Mouse (Mus musculus) kidney, postnatal 0 days (tissue): ENCODE data around the gene Batf3. TPM values are rescaled to one million over a fixed set of nuclear protein-coding genes. Genes with fewer than 3 reads are reported as not detected.
A peak's percentile ranks its signal among the peaks of the same experiment; 100 is the strongest.

ENCODE experiments used
- ATAC-seq: fragments of 200-750 bp; cut with Nextera tagmentation; replicated peaks from 2 replicates; pipeline ENCODE4 v1.8.0; 2017; ENCODE audit warnings: low read depth, moderate number of reproducible peaks, moderate TSS enrichment, moderate library complexity; ENCODE audit not compliant: low FRiP score
- DNase-seq: peaks from one replicate; pipeline ENCODE4 v3.0.0-alpha.2; 2016; ENCODE audit warnings: low spot score
- H3K27ac ChIP-seq: fragments of 300-500 bp; sonication (generic); 2 replicates; pipeline ENCODE4 v1.5.1; 2014; ENCODE audit warnings: mild to moderate bottlenecking
- H3K27me3 ChIP-seq: fragments of 300-500 bp; sonication (generic); 2 replicates; pipeline ENCODE4 v1.6.1; 2014; ENCODE audit warnings: low read length, mixed read lengths; ENCODE audit not compliant: insufficient read depth
- H3K36me3 ChIP-seq: fragments of 300-500 bp; sonication (generic); 2 replicates; pipeline ENCODE4 v1.6.1; 2014; ENCODE audit warnings: low read length, mixed read lengths; ENCODE audit not compliant: insufficient read depth
- H3K4me1 ChIP-seq: fragments of 300-500 bp; sonication (generic); replicated peaks from 2 replicates; pipeline ENCODE4 v1.6.1; 2014; ENCODE audit warnings: antibody characterized with exemption, low read length, mixed read lengths; ENCODE audit not compliant: insufficient read depth
- H3K4me2 ChIP-seq: fragments of 300-500 bp; sonication (generic); 2 replicates; pipeline ENCODE4 v1.6.1; 2014; ENCODE audit warnings: mild to moderate bottlenecking, low read length, moderate library complexity, mixed read lengths
- H3K4me3 ChIP-seq: fragments of 300-500 bp; sonication (generic); replicated peaks from 2 replicates; pipeline ENCODE4 v1.5.1; 2014; ENCODE audit warnings: low read depth, low read length
- H3K9ac ChIP-seq: fragments of 300-500 bp; sonication (generic); 2 replicates; pipeline ENCODE4 v1.6.1; 2014; ENCODE audit warnings: low read depth, low read length
- H3K9me3 ChIP-seq: fragments of 300-500 bp; sonication (generic); replicated peaks from 2 replicates; pipeline ENCODE4 v1.6.1; 2016; ENCODE audit warnings: low read length, inconsistent platforms, mixed read lengths
- CTCF ChIP-seq: IDR thresholded peaks from 2 replicates; pipeline ENCODE4 v1.5.1; 2016; ENCODE audit warnings: antibody characterized with exemption, low read depth, mild to moderate bottlenecking, moderate library complexity
- WGBS: fragments of 180-500 bp; shearing (Covaris S2); extraction: QIAGEN DNeasy Blood & Tissue Kit; methylation state at CpG from one replicate; pipeline ENCODE4 v1.1.7; 2014; 5-methylcytosine and 5-hydroxymethylcytosine counted together
- polyA plus RNA-seq: library from polyadenylated mRNA; unstranded; fragments of >200 nt; fragmentation: Nextera tagmentation; extraction: Ambion mirVana; gene quantifications from 2 replicates; pipeline ENCODE4 v1.2.1, GENCODE M21; 2015

Gene Batf3
- polyA plus RNA-seq, 1 experiment from 2014 or later: 10.5 TPM

DNA sequence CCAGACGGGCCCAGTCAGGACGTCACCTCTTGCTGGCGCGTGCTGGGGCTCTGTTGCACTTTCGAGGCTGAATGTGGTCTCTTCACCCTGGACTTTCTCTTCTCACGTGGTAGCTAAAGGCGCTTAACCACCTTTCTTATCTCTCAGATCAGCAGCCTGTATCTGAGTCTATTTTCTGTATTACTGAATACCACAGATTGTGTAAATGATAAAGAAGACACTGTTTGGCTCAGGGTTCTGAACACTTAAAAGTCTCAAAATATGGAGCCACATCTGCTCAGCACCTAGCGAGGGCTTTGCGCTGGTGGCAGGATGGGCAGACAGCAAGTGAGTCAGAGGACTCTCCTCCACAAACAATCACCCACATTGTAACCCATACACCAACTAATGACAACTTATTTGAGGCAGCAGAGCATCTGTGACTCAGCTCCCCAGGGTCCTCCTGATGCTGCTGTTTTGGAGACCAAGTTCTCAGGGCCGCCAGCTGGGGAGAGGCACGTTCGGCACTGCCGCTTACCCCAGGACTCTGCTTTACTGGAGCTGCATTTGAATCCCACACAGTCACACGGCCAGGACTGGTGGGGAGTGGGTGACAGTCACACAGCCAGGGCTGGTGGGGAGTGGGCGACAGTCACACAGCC is 5.2 kb downstream of the Batf3 start:
- Histone ChIP-seq H3K36me3 (no peaks in the 10 kb centered on the region), H3K4me2 (no peak overlapping the region), H3K27ac (no peak overlapping the region), H3K9ac (no peak overlapping the region), H3K4me1 (0 out of 2 replicates have a peak, but pooled peaks cover 8% of the 10 kb centered on the region), H3K9me3 (no peaks in the 10 kb centered on the region), H3K27me3 (no peaks in the 10 kb centered on the region), H3K4me3 (no peak overlapping the region)
- DNase-seq: no peak
- 84% methylated on average over 15 of the region's 15 CpGs for WGBS
- TF ChIP-seq CTCF: no peak
- ATAC-seq: no peak

DNA sequence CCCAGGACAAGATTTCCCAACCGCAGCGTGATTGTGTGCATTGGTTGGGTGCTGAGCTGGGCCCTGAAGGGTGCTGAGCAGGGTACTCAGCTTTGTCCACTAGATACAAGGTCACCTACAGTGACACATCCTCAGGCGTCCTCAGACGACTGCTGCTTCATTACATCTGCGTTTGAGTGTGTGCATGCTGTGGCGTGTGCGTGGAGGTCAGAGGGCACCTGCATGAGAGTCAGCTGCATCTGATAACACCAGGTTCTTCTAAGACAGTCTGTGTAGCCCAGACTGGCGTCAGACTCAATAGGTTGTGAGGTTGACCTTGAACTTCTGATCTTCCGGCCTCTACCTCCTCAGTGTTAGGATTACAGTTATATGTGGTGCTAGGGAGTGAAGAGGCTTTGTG is 7.6 kb downstream of the Batf3 start:
- Histone ChIP-seq H3K27me3 (no peaks in the 10 kb centered on the region), H3K9me3 (no peaks in the 10 kb centered on the region), H3K9ac (no peak overlapping the region), H3K27ac (no peak overlapping the region), H3K4me2 (no peak overlapping the region), H3K4me1 (no peaks in the 10 kb centered on the region), H3K4me3 (no peak overlapping the region), H3K36me3 (no peaks in the 10 kb centered on the region)
- no peak for TF ChIP-seq CTCF
- ATAC-seq (no peak), DNase-seq (no peak)
- 81% methylated on average over 9 of the region's 9 CpGs for WGBS

DNA sequence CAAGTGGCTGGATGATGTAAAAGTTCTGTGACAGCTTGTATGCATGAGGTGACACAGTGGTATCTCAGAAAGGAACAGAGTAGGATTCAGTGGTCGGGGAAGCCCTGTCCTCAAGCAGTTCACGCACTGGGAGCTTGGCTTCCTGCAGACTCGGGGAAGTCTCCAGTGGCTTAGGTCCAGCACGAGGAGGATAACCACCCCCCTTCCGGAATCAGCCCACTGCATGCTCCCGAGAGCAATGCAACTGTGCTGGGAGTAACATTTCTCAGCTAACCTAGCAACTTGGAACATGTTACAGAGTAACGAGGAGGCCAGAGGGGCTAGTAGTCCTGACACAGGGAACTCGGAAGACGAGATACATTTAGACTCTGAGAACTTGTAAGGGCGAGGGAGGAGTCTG is 9.7 kb downstream of the Batf3 start:
- H3K9ac ChIP-seq: no peak overlapping the region
- no peaks in the 10 kb centered on the region for H3K36me3 ChIP-seq
- H3K27ac ChIP-seq: no peak overlapping the region
- no peak overlapping the region for H3K4me3 ChIP-seq
- 60% methylated on average over 10 of the region's 10 CpGs for WGBS
- H3K4me2 ChIP-seq: no peak overlapping the region
- TF ChIP-seq CTCF: no peak
- peak; percentile 52 for DNase-seq
- no peaks in the 10 kb centered on the region; the same call in 1 of the 2 replicates for H3K4me1 ChIP-seq
- no peaks in the 10 kb centered on the region for H3K27me3 ChIP-seq
- no peak for ATAC-seq
- no peaks in the 10 kb centered on the region for H3K9me3 ChIP-seq

DNA sequence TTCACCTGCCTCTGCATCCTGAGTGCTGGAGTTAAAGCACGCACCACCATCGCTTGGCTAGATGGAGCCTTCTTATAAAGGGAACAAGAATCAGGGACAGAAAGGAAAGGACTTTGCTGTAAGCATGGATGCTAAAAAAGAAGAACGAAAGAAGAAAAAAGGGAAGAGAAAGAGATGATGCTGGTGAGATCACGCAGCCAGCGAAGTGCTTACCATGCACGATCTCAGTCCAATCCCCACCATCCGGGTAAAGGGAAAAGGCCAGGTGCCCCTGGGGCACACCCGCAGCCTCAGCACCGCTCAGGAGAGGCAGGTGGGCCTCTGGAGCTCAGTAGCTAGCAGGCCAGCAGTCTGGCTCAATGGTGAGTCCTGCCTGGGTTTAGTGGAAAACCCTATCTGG is 12.3 kb downstream of the Batf3 start:
- no peaks in the 10 kb centered on the region for H3K36me3 ChIP-seq
- ATAC-seq: no peak
- no peaks in the 10 kb centered on the region; the same call in 1 of the 2 replicates for H3K4me1 ChIP-seq
- no peak overlapping the region for H3K4me2 ChIP-seq
- no peak for TF ChIP-seq CTCF
- no peaks in the 10 kb centered on the region for H3K9me3 ChIP-seq
- no peak overlapping the region for H3K9ac ChIP-seq
- 92% methylated on average over 9 of the region's 9 CpGs for WGBS
- H3K4me3 ChIP-seq: no peak overlapping the region
- DNase-seq: no peak
- no peak overlapping the region for H3K27ac ChIP-seq
- H3K27me3 ChIP-seq: no peaks in the 10 kb centered on the region

DNA sequence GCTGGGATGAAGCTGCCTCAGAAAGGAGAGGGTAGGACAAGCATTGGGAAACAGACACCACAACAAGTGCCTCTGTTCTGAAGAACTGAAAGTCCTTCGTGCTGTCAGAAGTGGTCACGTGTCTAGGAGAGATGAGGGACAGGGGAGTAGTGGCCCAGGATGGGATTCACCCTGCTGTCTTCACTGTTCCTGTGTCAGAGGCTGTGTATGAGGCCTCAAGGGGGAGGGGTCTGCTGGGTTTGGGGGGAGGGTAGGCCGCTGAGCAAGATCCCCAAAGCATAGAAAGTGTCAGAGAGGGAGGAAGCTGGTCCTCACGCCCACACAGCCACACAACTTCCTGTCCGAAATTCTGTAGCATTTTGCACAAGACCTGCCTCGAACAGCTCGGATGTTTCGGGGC is 13.5 kb downstream of the Batf3 start:
- Histone ChIP-seq H3K9ac (no peak overlapping the region), H3K27me3 (no peaks in the 10 kb centered on the region), H3K4me3 (no peak overlapping the region), H3K27ac (peak overlapping the region; percentile 47), H3K36me3 (no peaks in the 10 kb centered on the region), H3K4me2 (no peak overlapping the region), H3K4me1 (no peaks in the 10 kb centered on the region; the same call in 1 of the 2 replicates), H3K9me3 (no peaks in the 10 kb centered on the region)
- 37% methylated on average over 8 of the region's 8 CpGs for WGBS
- no peak for ATAC-seq
- TF ChIP-seq CTCF: no peak
- DNase-seq: peak; percentile 58

DNA sequence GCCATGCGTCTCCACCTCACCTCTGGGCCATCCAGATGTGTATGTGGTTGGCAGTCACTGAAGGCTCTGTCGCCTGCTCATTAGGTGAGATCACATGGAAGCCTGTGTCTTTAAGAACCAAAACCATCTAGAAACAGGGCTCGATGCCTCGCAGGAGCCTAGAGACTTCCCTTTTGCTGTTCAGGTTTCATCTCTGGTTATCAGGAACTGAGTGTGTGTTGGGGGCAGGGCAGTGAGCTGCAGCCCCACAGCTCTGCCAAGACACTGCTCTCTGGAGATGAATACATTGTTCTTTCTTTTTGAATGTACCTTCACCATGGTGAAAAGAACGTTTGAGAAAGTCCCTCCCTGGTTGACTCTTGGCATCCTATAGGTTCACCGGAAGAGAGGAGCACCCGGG is 17.2 kb downstream of the Batf3 start:
- H3K36me3 ChIP-seq: no peaks in the 10 kb centered on the region
- H3K4me2 ChIP-seq: no peak overlapping the region
- no peak overlapping the region for H3K4me3 ChIP-seq
- 66% methylated on average over 7 of the region's 7 CpGs for WGBS
- ATAC-seq (no peak), DNase-seq (no peak)
- no peak for TF ChIP-seq CTCF
- no peaks in the 10 kb centered on the region for H3K9me3 ChIP-seq
- no peak overlapping the region for H3K9ac ChIP-seq
- no peaks in the 10 kb centered on the region for H3K27me3 ChIP-seq
- H3K4me1 ChIP-seq: no peaks in the 10 kb centered on the region; the same call in 1 of the 2 replicates
- H3K27ac ChIP-seq: no peak overlapping the region
